Mouse (Mus musculus) cerebellum, postnatal 36 days (tissue): ENCODE results near the gene Dnajc13.

Experiments
- DNase-seq, 2 experiments: peaks; one replicate each; pipeline ENCODE4 v3.0.0; 2021 to 2022; ENCODE audit warnings: mixed read lengths in 2 of 2

Dnajc13 gene

GRCm38 (mm10) chr9:104107482-104107881, 155.2 kb downstream of the Dnajc13 start:
- no peak for DNase-seq

GRCm38 (mm10) chr9:104106930-104107329, 155.8 kb downstream of the Dnajc13 start:
- DNase-seq: no peak

- no peak for DNase-seq
These were observed 157.7 kb downstream of the Dnajc13 start for GRCm38 (mm10) chr9:104104986-104105385.

- no peak for DNase-seq
These were observed 159.8 kb downstream of the Dnajc13 start for GRCm38 (mm10) chr9:104102901-104103300.

GRCm38 (mm10) chr9:104102301-104102700, 160.4 kb downstream of the Dnajc13 start:
- no peak for DNase-seq

GRCm38 (mm10) chr9:104101458-104101857, 161.3 kb downstream of the Dnajc13 start:
- no peak for DNase-seq
